Mouse (Mus musculus) midbrain, embryonic 12.5 days (tissue): ENCODE data around the gene Adam1b. TPM values are rescaled to one million over a fixed set of nuclear protein-coding genes. Genes with fewer than 3 reads are reported as not detected.

ENCODE experiments used
- ATAC-seq: fragments of 200-750 bp; cut with Nextera tagmentation; 2 replicates; pipeline ENCODE4 v1.8.0; 2017; ENCODE audit warnings: low read depth, moderate TSS enrichment, moderate library complexity; ENCODE audit not compliant: low FRiP score
- H3K27ac ChIP-seq: fragments of 300-500 bp; sonication (generic); replicated peaks from 2 replicates; pipeline ENCODE4 v1.5.1; 2016; ENCODE audit warnings: mild to moderate bottlenecking
- H3K27me3 ChIP-seq: fragments of 300-500 bp; sonication (generic); 2 replicates; pipeline ENCODE4 v1.6.1; 2016; ENCODE audit warnings: mild to moderate bottlenecking
- H3K36me3 ChIP-seq: fragments of 300-500 bp; sonication (generic); 2 replicates; pipeline ENCODE4 v1.6.1; 2016
- H3K4me1 ChIP-seq: fragments of 300-500 bp; sonication (generic); 2 replicates; pipeline ENCODE4 v1.6.1; 2016
- H3K4me2 ChIP-seq: fragments of 300-500 bp; sonication (generic); replicated peaks from 2 replicates; pipeline ENCODE4 v1.6.1; 2016; ENCODE audit warnings: mild to moderate bottlenecking, moderate library complexity
- H3K4me3 ChIP-seq: fragments of 300-500 bp; sonication (generic); 2 replicates; pipeline ENCODE4 v1.5.1; 2016; ENCODE audit warnings: mild to moderate bottlenecking
- H3K9ac ChIP-seq: fragments of 300-500 bp; sonication (generic); replicated peaks from 2 replicates; pipeline ENCODE4 v1.6.1; 2016; ENCODE audit warnings: mild to moderate bottlenecking, moderate library complexity
- H3K9me3 ChIP-seq: fragments of 300-500 bp; sonication (generic); 2 replicates; pipeline ENCODE4 v1.6.1; 2016; ENCODE audit warnings: mild to moderate bottlenecking
- WGBS: fragments of 180-500 bp; shearing (Covaris S2); methylation state at CpG from one replicate; pipeline ENCODE4 v1.1.7; 2016; 5-methylcytosine and 5-hydroxymethylcytosine counted together
- polyA plus RNA-seq: library from polyadenylated mRNA; unstranded; fragments of >200 nt; fragmentation: Nextera tagmentation; extraction: Ambion mirVana; gene quantifications from 2 replicates; pipeline ENCODE4 v1.2.1, GENCODE M21; 2016

Gene Adam1b
- polyA plus RNA-seq, 1 experiment from 2014 or later = not detected

DNA sequence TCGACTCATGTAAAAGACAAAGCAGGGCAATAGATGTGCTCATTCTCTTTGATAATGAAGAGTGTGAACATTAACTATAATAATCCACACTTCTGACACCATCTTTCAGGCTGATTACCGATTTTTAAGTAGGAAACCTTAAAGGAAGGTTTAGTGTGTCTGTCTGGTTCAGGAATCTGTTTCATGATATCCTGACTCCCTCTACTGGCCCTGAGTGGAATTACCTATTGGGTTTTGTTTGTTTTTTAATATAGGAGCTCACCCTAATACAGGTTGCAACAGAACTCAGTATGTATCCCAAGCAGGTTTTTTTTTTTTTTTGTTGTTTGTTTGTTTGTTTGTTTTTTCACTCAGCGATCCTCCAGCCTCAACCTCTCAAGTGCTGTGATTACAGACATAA, 25.6 kb downstream of the Adam1b start:
- Histone ChIP-seq H3K9ac (no peak overlapping the region), H3K36me3 (no peaks in the 10 kb centered on the region), H3K27me3 (no peaks in the 10 kb centered on the region), H3K27ac (no peak overlapping the region), H3K4me1 (no peaks in the 10 kb centered on the region), H3K4me3 (no peak overlapping the region), H3K4me2 (no peak overlapping the region), H3K9me3 (no peaks in the 10 kb centered on the region)
- no peak for ATAC-seq
- WGBS = 42% methylated on average over 3 of the region's 3 CpGs

DNA sequence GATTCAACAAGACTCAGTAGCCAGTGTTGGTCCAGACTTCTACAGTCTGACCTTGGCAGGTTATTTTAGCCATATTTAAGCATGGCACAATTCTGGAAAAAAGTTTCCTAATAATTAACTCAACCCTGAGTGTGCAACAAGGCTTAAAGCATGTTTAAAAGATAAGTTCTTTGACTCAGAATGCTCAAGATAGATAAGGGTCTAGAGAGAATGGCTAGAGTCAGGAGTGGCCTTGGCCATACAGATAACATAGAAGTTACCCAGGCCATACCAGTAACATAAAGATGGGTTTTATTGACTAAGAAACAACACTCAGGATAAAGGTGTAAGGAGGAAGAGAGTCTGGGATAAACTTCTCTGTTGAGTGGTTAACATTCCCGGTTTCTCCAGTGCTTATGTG, 27.2 kb downstream of the Adam1b start:
- Histone ChIP-seq H3K9ac (no peak overlapping the region), H3K4me3 (no peak overlapping the region), H3K27ac (no peak overlapping the region), H3K4me2 (no peak overlapping the region), H3K36me3 (no peaks in the 10 kb centered on the region), H3K27me3 (no peaks in the 10 kb centered on the region), H3K9me3 (no peaks in the 10 kb centered on the region), H3K4me1 (no peaks in the 10 kb centered on the region)
- whole genome bisulfite sequencing = 81% methylated on average over 1 of the region's 1 CpGs
- ATAC-seq = no peak

DNA sequence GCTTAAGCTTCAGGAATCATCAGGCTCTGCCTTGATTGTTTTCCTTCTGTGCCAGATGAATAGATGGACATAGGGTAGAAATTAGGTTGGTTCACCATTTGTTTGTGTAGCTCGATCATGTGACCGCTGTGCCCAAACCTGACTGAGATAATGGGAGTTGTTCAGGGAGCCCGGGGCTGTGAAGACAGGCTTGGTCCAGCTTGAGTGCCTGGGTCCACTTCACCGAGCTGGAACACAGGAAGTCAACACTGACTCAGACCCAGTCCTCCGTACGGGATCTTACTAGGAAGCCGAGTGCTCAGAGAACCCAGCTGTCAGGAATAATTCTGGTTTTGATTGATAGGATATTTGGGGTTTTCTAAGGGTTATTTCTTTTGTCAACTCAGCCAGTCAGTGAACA, 28.6 kb downstream of the Adam1b start:
- ATAC-seq = no peak
- Histone ChIP-seq H3K9ac (no peak overlapping the region), H3K36me3 (no peaks in the 10 kb centered on the region), H3K4me1 (no peaks in the 10 kb centered on the region), H3K4me3 (no peak overlapping the region), H3K27me3 (no peaks in the 10 kb centered on the region), H3K27ac (no peak overlapping the region), H3K4me2 (no peak overlapping the region), H3K9me3 (no peaks in the 10 kb centered on the region)
- WGBS = 65% methylated on average over 7 of the region's 7 CpGs

DNA sequence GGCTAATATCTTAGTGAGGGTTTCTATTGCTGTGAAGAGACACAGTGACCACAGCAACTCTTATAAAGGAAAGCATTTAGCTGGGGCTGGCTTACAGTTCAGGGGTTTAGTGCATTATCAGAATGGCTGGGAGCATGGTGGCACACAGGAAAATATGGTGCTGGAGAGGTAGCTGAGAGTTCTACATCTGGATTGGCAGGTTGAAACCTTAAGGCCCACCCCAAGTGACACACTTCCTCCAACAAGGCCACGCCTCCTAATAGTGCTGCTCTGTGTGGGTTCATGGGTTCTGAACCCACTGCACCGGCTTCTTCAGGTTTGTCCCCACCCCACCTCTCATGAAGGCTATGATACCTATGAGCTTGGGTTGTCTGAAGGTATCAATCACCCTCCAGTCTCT, 30.8 kb downstream of the Adam1b start:
- H3K4me2 ChIP-seq = no peak overlapping the region
- 89% methylated on average over 2 of the region's 2 CpGs for WGBS
- H3K4me3 ChIP-seq = no peak overlapping the region
- no peaks in the 10 kb centered on the region for H3K4me1 ChIP-seq
- ATAC-seq = no peak
- no peaks in the 10 kb centered on the region for H3K36me3 ChIP-seq
- H3K9me3 ChIP-seq = no peaks in the 10 kb centered on the region
- no peak overlapping the region for H3K9ac ChIP-seq
- no peaks in the 10 kb centered on the region for H3K27me3 ChIP-seq
- H3K27ac ChIP-seq = no peak overlapping the region

DNA sequence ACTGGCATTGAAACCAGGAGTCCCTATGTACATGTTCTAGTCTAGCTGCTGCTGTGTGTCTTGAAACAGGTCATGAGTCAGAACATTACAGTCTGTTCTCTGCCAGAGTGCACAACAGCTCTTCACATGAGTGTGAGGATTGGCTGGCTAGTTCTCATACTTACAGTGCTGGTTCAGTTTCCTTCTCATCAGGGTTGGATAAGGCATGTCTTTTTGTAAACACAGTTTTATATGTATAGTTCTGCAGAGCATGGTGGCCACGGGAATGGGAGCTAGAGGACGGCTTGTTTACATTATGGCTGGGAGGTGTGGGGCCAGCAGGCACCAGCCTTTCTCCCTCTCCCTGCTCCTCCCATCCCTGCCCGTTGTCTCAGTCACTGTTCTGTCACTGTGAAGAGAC, 33.7 kb downstream of the Adam1b start:
- no peaks in the 10 kb centered on the region for H3K4me1 ChIP-seq
- no peak overlapping the region for H3K4me2 ChIP-seq
- H3K36me3 ChIP-seq = no peaks in the 10 kb centered on the region
- WGBS = 56% methylated on average over 3 of the region's 3 CpGs
- no peak for ATAC-seq
- H3K9ac ChIP-seq = no peak overlapping the region
- H3K4me3 ChIP-seq = no peak overlapping the region
- H3K27me3 ChIP-seq = no peaks in the 10 kb centered on the region
- no peaks in the 10 kb centered on the region for H3K9me3 ChIP-seq
- H3K27ac ChIP-seq = no peak overlapping the region

DNA sequence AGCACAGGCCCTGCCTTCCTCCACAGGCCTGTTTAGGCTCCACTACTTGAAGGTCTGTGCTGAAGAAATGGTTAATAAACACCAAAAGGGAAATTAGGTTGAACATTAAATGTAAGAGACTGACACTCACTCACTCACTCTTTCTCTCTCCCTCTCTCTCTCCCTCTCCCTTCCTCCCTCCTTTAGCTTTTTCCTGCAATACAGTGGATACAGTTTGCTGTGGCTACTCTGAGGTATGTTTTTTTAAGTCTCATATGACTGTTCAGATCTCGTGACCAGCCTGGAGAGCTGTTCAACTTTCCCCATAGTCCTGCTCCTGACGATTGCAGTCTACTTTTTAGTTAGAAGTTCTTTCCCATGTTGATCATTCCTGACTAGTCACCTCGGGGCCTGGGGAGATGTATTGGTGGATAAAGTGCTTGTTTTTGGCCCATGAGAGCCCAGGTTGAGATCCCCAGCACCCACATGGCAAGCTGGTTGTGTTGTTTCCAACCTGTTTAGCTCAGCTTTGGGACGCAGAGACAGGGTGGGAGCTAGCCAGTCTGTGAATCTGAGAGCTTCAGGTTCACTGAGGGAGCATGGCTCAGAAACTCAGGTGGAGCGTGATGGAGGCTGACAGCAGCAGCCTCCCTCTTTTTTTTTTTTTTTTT, 39.5 kb downstream of the Adam1b start:
- WGBS = 77% methylated on average over 5 of the region's 5 CpGs
- H3K36me3 ChIP-seq = no peaks in the 10 kb centered on the region
- H3K27me3 ChIP-seq = no peaks in the 10 kb centered on the region

DNA sequence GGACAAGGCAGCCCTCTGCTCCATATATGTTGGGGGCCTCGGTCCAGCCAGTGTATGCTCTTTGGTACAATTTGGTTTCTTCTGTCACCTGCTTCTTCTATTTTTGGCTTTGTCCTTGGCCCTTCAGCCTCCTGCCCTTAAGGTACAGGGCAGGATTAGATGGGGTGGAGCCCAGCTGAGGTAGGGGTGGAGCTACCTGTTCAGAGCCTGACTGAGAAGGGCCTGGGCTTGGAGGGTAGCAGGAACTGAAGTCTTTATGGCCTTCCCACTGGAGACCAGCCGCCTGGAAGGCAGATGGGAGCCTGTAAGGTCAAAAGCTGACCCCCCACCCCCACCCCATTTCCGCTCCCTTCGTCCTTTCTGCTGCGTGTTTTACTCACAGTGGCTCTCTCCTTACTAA, 40.3 kb downstream of the Adam1b start:
- H3K4me3 ChIP-seq = no peak overlapping the region
- H3K27ac ChIP-seq = no peak overlapping the region
- H3K27me3 ChIP-seq = no peaks in the 10 kb centered on the region
- no peak overlapping the region for H3K4me2 ChIP-seq
- H3K36me3 ChIP-seq = no peaks in the 10 kb centered on the region
- no peaks in the 10 kb centered on the region for H3K4me1 ChIP-seq
- no peaks in the 10 kb centered on the region for H3K9me3 ChIP-seq
- 69% methylated on average over 5 of the region's 5 CpGs for WGBS
- H3K9ac ChIP-seq = no peak overlapping the region
- ATAC-seq = no peak

More for the DNA sequence above, 39.5 kb downstream of the Adam1b start:
- no peak for ATAC-seq
- Histone ChIP-seq H3K4me2 (no peak overlapping the region), H3K4me3 (no peak overlapping the region), H3K4me1 (no peaks in the 10 kb centered on the region), H3K9ac (no peak overlapping the region), H3K27ac (no peak overlapping the region), H3K9me3 (no peaks in the 10 kb centered on the region)

DNA sequence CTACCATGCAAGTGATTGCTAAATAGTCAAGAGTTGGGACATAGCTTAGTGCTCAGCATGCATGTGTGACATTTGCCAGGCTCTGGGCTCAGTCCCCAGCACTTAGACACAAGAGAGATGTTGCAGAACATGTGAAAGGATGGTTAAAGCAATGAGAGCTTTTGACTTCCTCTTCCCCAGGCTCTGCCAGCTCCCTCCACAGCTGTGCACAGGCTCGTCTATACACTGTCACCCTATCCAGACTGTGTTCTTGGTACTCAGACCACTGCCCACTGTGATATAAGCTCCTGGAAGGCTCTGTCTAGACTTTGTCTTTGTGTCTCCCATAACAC, 41.1 kb downstream of the Adam1b start:
- Histone ChIP-seq H3K4me2 (no peak overlapping the region), H3K36me3 (no peaks in the 10 kb centered on the region), H3K27me3 (no peaks in the 10 kb centered on the region), H3K9me3 (no peaks in the 10 kb centered on the region), H3K9ac (no peak overlapping the region), H3K27ac (no peak overlapping the region), H3K4me3 (no peak overlapping the region), H3K4me1 (no peaks in the 10 kb centered on the region)
- 53% methylated on average over 1 of the region's 1 CpGs for WGBS
- ATAC-seq = no peak

DNA sequence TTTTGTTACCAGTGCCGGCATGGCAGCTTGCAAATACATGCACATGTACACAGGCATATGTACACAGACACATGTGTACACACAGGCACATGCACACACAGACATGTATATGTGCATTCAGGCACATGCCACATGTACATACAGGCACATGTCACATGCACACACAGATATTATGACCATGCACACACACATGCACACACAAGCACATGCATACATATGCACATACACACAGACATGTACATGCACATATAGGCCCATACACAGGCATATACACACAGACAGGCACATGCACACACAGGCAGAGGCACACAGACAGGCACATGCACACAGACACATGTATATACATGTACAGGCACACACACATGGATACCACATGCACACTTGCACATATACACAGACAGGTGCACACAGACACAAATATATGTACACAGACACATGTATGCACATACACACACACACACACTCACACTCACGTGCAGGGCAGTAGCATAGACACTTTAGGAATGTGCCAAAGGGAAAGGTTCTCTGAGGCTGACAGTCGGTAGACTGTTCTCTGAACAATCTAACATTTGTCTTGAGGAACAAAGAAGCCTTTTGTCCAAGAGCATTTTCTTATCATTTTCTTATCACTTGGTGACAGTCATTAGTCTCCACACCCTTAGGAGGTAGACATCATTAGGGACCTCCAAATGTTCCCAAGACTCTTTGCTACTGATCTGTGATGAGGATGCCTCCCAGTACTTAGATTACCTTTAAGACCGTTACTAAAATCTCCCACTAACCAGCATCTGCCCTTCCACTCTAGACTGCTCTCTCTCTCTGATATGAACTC, 41.7 kb downstream of the Adam1b start:
- H3K4me1 ChIP-seq = no peaks in the 10 kb centered on the region

DNA sequence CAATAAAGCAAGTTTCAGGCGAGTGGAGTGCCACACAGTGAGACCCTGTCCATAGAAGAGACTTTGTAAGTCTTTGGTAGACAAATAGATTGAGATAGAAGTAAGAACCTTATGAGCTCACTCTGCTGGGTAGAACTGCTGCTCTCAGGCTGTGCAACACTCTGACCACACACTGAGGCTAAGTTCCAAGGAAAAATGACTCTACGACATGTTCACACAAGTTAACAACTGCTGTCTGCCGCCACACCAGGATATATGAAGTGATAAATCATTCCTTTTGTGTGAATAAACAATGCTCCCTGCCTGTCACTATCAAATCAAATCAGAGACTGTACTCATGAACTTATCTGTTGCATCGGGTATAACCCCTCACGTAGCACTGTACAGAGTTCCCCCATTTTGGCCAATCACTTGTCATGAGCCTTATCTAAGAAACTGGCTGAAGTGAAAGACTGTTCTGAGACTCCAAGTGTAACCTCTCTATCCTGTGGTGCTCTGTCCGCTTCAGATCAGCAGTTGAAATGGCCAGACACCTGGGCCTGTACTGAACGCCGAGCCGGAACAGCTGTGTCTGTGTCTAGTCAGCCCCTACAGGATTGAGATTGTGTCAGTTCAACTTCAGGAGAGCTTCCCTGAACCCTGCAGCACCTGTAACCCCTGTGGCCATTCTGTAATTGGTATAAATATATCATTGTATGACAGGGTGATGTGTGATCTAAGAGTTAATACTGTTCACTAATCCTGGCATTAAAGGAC, 47.5 kb downstream of the Adam1b start:
- Histone ChIP-seq H3K4me2 (no peak overlapping the region), H3K9ac (no peak overlapping the region), H3K9me3 (no peaks in the 10 kb centered on the region), H3K36me3 (no peaks in the 10 kb centered on the region), H3K27ac (no peak overlapping the region), H3K4me3 (no peak overlapping the region), H3K27me3 (no peaks in the 10 kb centered on the region), H3K4me1 (peaks cover 18% of the 10 kb centered on the region)
- ATAC-seq = no peak
- 88% methylated on average over 9 of the region's 9 CpGs for WGBS

More for the DNA sequence above, 41.7 kb downstream of the Adam1b start:
- no peak overlapping the region for H3K9ac ChIP-seq
- ATAC-seq = no peak
- no peaks in the 10 kb centered on the region for H3K27me3 ChIP-seq
- H3K4me2 ChIP-seq = no peak overlapping the region
- no peaks in the 10 kb centered on the region for H3K36me3 ChIP-seq
- H3K27ac ChIP-seq = no peak overlapping the region
- H3K9me3 ChIP-seq = no peaks in the 10 kb centered on the region
- 75% methylated on average over 4 of the region's 4 CpGs for WGBS
- H3K4me3 ChIP-seq = no peak overlapping the region

DNA sequence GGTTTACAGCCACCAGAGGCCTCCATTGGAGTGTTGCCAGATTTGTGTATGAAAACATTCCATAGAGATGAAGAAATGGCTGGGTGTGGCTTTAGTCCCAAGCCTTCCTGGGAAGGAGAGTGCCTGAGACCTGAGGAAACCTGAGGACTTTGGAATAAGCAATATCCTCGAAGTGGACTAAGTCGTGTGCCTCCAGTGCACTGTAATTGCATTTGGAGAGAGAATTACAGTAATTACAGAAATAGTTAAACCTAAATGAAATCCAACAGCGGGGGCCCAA, 48.8 kb downstream of the Adam1b start:
- H3K36me3 ChIP-seq = peaks cover 3% of the 10 kb centered on the region; the same call in 1 of the 2 replicates
- 89% methylated on average over 3 of the region's 3 CpGs for WGBS

DNA sequence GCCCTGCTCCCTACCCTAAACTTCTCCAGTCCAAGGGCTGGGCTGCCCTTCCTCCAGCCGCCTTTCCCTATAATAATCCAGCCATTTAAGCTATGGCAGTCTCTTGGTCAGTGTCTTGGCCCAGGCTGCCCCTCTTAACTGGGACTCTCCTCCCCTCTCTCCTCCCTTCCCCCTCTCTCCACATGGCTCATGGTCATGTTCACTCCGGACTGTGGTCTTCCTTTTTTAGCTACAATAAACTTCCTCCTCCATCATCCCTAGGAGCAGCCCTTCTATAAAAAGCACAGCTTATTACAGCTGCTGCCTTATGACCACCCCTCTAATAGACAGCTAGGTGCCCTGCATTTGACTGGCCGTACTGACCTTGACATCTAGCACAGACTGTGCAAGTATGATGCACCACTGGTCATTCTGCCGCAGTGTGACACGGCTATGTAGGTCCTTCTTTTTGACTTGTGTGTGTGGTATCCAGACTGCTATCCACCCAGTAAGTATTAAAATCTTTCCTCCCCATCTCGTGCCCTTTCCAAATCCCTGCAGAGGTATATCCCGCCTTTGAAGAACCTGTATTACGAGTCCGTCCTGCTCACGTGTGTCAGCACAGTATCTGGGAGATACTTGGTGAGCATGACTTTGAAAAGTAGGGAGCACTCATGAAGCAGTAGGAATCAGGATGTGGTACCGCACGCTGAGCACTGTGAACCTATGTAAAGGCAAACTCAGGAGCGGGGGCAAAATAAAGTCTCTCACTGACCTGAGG, 49.3 kb downstream of the Adam1b start:
- Histone ChIP-seq H3K36me3 (peaks cover 8% of the 10 kb centered on the region), H3K27me3 (no peaks in the 10 kb centered on the region), H3K4me2 (peak overlapping the region; percentile 85; the same call in 1 of the 2 replicates), H3K9me3 (no peaks in the 10 kb centered on the region), H3K9ac (no peak overlapping the region), H3K4me1 (peaks cover 22% of the 10 kb centered on the region), H3K4me3 (0 out of 2 replicates have a peak overlapping the region, but pooled peaks have one; percentile 84), H3K27ac (no peak overlapping the region)
- 93% methylated on average over 13 of the region's 13 CpGs for WGBS
- ATAC-seq = no peak

More for the DNA sequence above, 48.8 kb downstream of the Adam1b start:
- no peaks in the 10 kb centered on the region for H3K27me3 ChIP-seq
- no peak for ATAC-seq
- no peak overlapping the region for H3K9ac ChIP-seq
- no peak overlapping the region for H3K4me2 ChIP-seq
- no peak overlapping the region for H3K4me3 ChIP-seq
- peaks cover 22% of the 10 kb centered on the region for H3K4me1 ChIP-seq
- H3K27ac ChIP-seq = no peak overlapping the region
- no peaks in the 10 kb centered on the region for H3K9me3 ChIP-seq
